In genomic region chr17:84186451-84187202, GRCm38 (mm10) we compare ENCODE assay signal across 8 mouse cellular contexts. TPM values are rescaled to one million over a fixed set of nuclear protein-coding genes. Genes with fewer than 3 reads are reported as not detected.
DNase-seq lines count a peak whose midpoint lies in the region; ATAC-seq and TF ChIP-seq lines count a peak whose summit lies in the region.

No protein-coding gene starts in this region.

- peak; percentile 38; the same call in 1 of the 2 replicates for TF ChIP-seq POLR2A in lung, adult 2 months (IDR thresholded peaks at IDR 0.05; ENCODE audit: borderline replicate concordance, extremely low read depth, low read depth, low read length)

- H3K4me3 ChIP-seq in erythroblast, embryonic 14.5 days (replicated peaks) = peak overlapping the region; percentile 95
- peak overlapping the region; percentile 82 for H3K4me3 ChIP-seq in lung, adult 2 months (replicated peaks; ENCODE audit: extremely low read depth, low read depth, low read length)

- under 1% methylated on average over 79 of the region's 80 CpGs for WGBS in lung, adult 2 months

- H3K9me3 ChIP-seq in erythroblast, embryonic 14.5 days (ENCODE audit: control insufficient read depth, low read length) = no peaks in the 10 kb centered on the region

- ATAC-seq in erythroblast, adult 5-6 weeks (replicated peaks; ENCODE audit: low FRiP score, poor library complexity, severe bottlenecking) = no peak

- peaks cover 71% of the 10 kb centered on the region for H3K4me1 ChIP-seq in erythroblast, embryonic 14.5 days (ENCODE audit: control insufficient read depth)
- H3K4me1 ChIP-seq in lung, adult 2 months (ENCODE audit: control insufficient read depth, insufficient read depth, low read length) = peaks cover 19% of the 10 kb centered on the region

- intact Hi-C loops in gastrocnemius, postnatal 36 days (cut with DNase I) = loop anchor here (5.0 kb wide), 1 partner anchor 314 kb away; no protein-coding TSS in a partner anchor

- H3K27me3 ChIP-seq in erythroblast, embryonic 14.5 days (ENCODE audit: control insufficient read depth) = no peaks in the 10 kb centered on the region

- H3K36me3 ChIP-seq in erythroblast, embryonic 14.5 days (ENCODE audit: control insufficient read depth) = peaks cover 52% of the 10 kb centered on the region

- no peak for TF ChIP-seq CTCF in lung, adult 2 months (IDR thresholded peaks at IDR 0.05; ENCODE audit: insufficient read depth, low read length)

- DNase-seq in brain, adult 2 months (ENCODE audit: low read depth, low spot score) = peak; percentile 23
- peak; percentile 21 to 68 for DNase-seq in gastrocnemius, postnatal 36 days
- DNase-seq in kidney, adult 11 months = peak; percentile 54
- DNase-seq in lung, adult 2 months = peak; percentile 77
- DNase-seq in ovary, postnatal 14 days (ENCODE audit: low spot score) = peak; percentile 49
- peak; percentile 77 for DNase-seq in yolk sac, embryonic 10.5 days (ENCODE audit: low spot score)

RNA-seq across cellular contexts. Expression of gene Zfp36l2, which starts 1.1 kb away (rescaled TPM):
- 6.6 and 7.9 TPM in 2 replicates for polyA plus RNA-seq in erythroblast, embryonic 14.5 days (2012)
- 50.2 and 57.8 TPM in 2 replicates for total RNA-seq in erythroblast, adult 5-6 weeks (2015; ENCODE audit: low replicate concordance)
- 23.0 and 25.8 TPM in 2 replicates for total RNA-seq in erythroblast, adult 5-6 weeks (2017; ENCODE audit: low replicate concordance)
- total RNA-seq in gastrocnemius, postnatal 36 days (2021) = 10 to 100 TPM; 11.6 to 12.3 TPM
- 101 and 187 TPM in 2 replicates for polyA plus RNA-seq in lung, adult 2 months (2012; rRNA removed)

Comparison
In these comparisons a context has a peak if more than half of its experiments do, and no peak if none do; other contexts are left out.
1. DNase-seq: peak in every context shown above with its lines; median percentile 77 in lung, adult 2 months; 77 in yolk sac, embryonic 10.5 days; 54 in kidney, adult 11 months; 49 in ovary, postnatal 14 days; 44 in gastrocnemius, postnatal 36 days; 23 in brain, adult 2 months.